Mouse (Mus musculus) NIH3T3 (cell line): ENCODE measurements at regions not wholly inside any gene's neighbourhood (a gene's known extent, or its start where the extent isn't known, plus 50 kb on each side); places are given as distances from the start of the nearest gene placed in this dataset.

Experiments
- DNase-seq: peaks from one replicate; pipeline ENCODE4 v3.0.0-alpha.2; 2012; ENCODE audit warnings: low read depth

- DNase-seq, result peak; percentile 81
Measured at GRCm38 (mm10) chr2:117710173-117710813, 367.5 kb upstream of the Rasgrp1 start.

GRCm38 (mm10) chr2:117724066-117724465 is 381.3 kb upstream of the Rasgrp1 start:
- DNase-seq, result peak; percentile 62

- DNase-seq, result peak; percentile 43
Measured at GRCm38 (mm10) chr2:117731253-117731652, 380.4 kb upstream of the Thbs1 start.

GRCm38 (mm10) chr2:117742413-117742812 is 369.3 kb upstream of the Thbs1 start:
- no peak for DNase-seq

- peak; percentile 62 for DNase-seq
Measured at GRCm38 (mm10) chr2:117743901-117744300, 367.8 kb upstream of the Thbs1 start.

- DNase-seq, result peak; percentile 21
Measured at GRCm38 (mm10) chr2:117745767-117746166, 365.9 kb upstream of the Thbs1 start.

- DNase-seq, result no peak
Measured at GRCm38 (mm10) chr2:117747136-117747535, 364.5 kb upstream of the Thbs1 start.

- peak; percentile 79 for DNase-seq
Measured at GRCm38 (mm10) chr2:117748892-117749291, 362.8 kb upstream of the Thbs1 start.

- no peak for DNase-seq
Measured at GRCm38 (mm10) chr2:117759491-117760013, 352.1 kb upstream of the Thbs1 start.

- DNase-seq, result no peak
Measured at GRCm38 (mm10) chr2:117763631-117764030, 348.0 kb upstream of the Thbs1 start.

GRCm38 (mm10) chr2:117765572-117765971 is 346.1 kb upstream of the Thbs1 start:
- DNase-seq, result peak; percentile 25

- peak; percentile 11 for DNase-seq
Measured at GRCm38 (mm10) chr2:117766450-117766849, 345.2 kb upstream of the Thbs1 start.

GRCm38 (mm10) chr2:117769402-117770114 is 342.1 kb upstream of the Thbs1 start:
- DNase-seq, result no peak

GRCm38 (mm10) chr2:117770115-117770485 is 341.6 kb upstream of the Thbs1 start:
- DNase-seq, result no peak

- DNase-seq, result peak; percentile 46
Measured at GRCm38 (mm10) chr2:117780287-117780686, 331.4 kb upstream of the Thbs1 start.

GRCm38 (mm10) chr2:117780816-117781215 is 330.9 kb upstream of the Thbs1 start:
- DNase-seq, result peak; percentile 12

GRCm38 (mm10) chr2:117787321-117787720 is 324.4 kb upstream of the Thbs1 start:
- DNase-seq, result peak; percentile 31

GRCm38 (mm10) chr2:117794285-117794684 is 317.4 kb upstream of the Thbs1 start:
- peak; percentile 47 for DNase-seq

- DNase-seq, result peak; percentile 84
Measured at GRCm38 (mm10) chr2:117801946-117802600, 309.6 kb upstream of the Thbs1 start.

GRCm38 (mm10) chr2:117802686-117803085 is 309.0 kb upstream of the Thbs1 start:
- DNase-seq, result peak; percentile 82

- DNase-seq, result peak; percentile 56
Measured at GRCm38 (mm10) chr2:117804686-117805085, 307.0 kb upstream of the Thbs1 start.

GRCm38 (mm10) chr2:117807121-117807520 is 304.6 kb upstream of the Thbs1 start:
- peak; percentile 29 for DNase-seq

- DNase-seq, result peak; percentile 38
Measured at GRCm38 (mm10) chr2:117811506-117811905, 300.2 kb upstream of the Thbs1 start.
